Mouse (Mus musculus) limb, embryonic 11.5 days (tissue): ENCODE results near the gene Trpv4. TPM values are rescaled to one million over a fixed set of nuclear protein-coding genes. Genes with fewer than 3 reads are reported as not detected.
A peak's percentile ranks its signal among the peaks of the same experiment; 100 is the strongest.

ENCODE experiments used
- ATAC-seq: fragments of 200-750 bp; cut with Nextera tagmentation; 2 replicates; pipeline ENCODE4 v1.8.0; 2017; ENCODE audit warnings: low read depth; ENCODE audit not compliant: insufficient number of reproducible peaks, low FRiP score, low TSS enrichment
- DNase-seq: peaks from one replicate; pipeline ENCODE4 v3.0.0-alpha.2; 2015; ENCODE audit warnings: low spot score
- H3K27ac ChIP-seq: fragments of 300-500 bp; sonication (generic); replicated peaks from 2 replicates; pipeline ENCODE4 v1.5.1; 2014; ENCODE audit warnings: low read depth, mild to moderate bottlenecking, low read length
- H3K27me3 ChIP-seq: fragments of 300-500 bp; sonication (generic); 2 replicates; pipeline ENCODE4 v1.6.1; 2014; ENCODE audit warnings: mild to moderate bottlenecking, low read length, mixed read lengths; ENCODE audit not compliant: control insufficient read depth, insufficient read depth
- H3K36me3 ChIP-seq: fragments of 300-500 bp; sonication (generic); 2 replicates; pipeline ENCODE4 v1.6.1; 2014; ENCODE audit warnings: mild to moderate bottlenecking, low read length, moderate library complexity, mixed read lengths; ENCODE audit not compliant: control insufficient read depth, insufficient read depth
- H3K4me1 ChIP-seq: fragments of 300-500 bp; sonication (generic); 2 replicates; pipeline ENCODE4 v1.6.1; 2014; ENCODE audit warnings: low read length, mixed read lengths; ENCODE audit not compliant: control insufficient read depth, insufficient read depth
- H3K4me2 ChIP-seq: fragments of 300-500 bp; sonication (generic); 2 replicates; pipeline ENCODE4 v1.6.1; 2014; ENCODE audit warnings: low read depth, mild to moderate bottlenecking, moderate library complexity; ENCODE audit not compliant: severe bottlenecking
- H3K4me3 ChIP-seq: fragments of 300-500 bp; sonication (generic); 2 replicates; pipeline ENCODE4 v1.5.1; 2014; ENCODE audit warnings: low read depth, low read length
- H3K9ac ChIP-seq: fragments of 300-500 bp; sonication (generic); 2 replicates; pipeline ENCODE4 v1.6.1; 2014; ENCODE audit warnings: mild to moderate bottlenecking, low read length
- H3K9me3 ChIP-seq: fragments of 300-500 bp; sonication (generic); 2 replicates; pipeline ENCODE4 v1.6.1; 2016; ENCODE audit warnings: low read length; ENCODE audit not compliant: control insufficient read depth
- WGBS: fragments of 180-500 bp; shearing (Covaris S2); extraction: QIAGEN DNeasy Blood & Tissue Kit; methylation state at CpG from one replicate; pipeline ENCODE4 v1.1.7; 2014; 5-methylcytosine and 5-hydroxymethylcytosine counted together
- polyA plus RNA-seq: library from polyadenylated mRNA; unstranded; fragments of >200 nt; fragmentation: Nextera tagmentation; extraction: Ambion mirVana; gene quantifications from 2 replicates; pipeline ENCODE4 v1.2.1, GENCODE M21; 2014

The Trpv4 gene
- polyA plus RNA-seq, 1 experiment from 2014 or later, result 0.53 TPM

DNA sequence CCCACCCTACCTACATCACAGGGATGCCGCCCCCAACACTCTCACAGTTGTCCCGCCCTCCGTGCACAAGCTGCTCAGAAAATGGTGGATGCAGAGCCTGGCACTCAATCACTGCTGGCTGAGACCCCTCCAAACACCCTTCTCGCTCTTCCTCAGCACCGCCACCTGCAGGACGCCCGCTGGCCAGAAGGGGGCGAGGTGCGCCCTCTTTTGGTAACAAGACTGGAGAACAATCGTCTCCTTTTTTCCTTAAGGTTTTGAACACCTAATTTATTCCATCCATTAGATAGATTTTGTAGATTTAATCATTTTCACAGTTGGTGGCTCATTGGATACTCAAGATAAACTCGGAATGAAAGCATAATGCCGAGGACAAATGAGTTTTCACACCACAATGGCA lies 49.7 kb downstream of the Trpv4 start:
- Histone ChIP-seq H3K36me3 (0 out of 2 replicates have a peak, but pooled peaks cover 5% of the 10 kb centered on the region), H3K9me3 (no peaks in the 10 kb centered on the region), H3K4me1 (peaks cover 27% of the 10 kb centered on the region), H3K4me2 (no peak overlapping the region; the same call in 1 of the 2 replicates), H3K4me3 (no peak overlapping the region), H3K27ac (0 out of 2 replicates have a peak overlapping the region, but pooled peaks have one; percentile 33), H3K9ac (no peak overlapping the region), H3K27me3 (no peaks in the 10 kb centered on the region)
- ATAC-seq (no peak), DNase-seq (peak; percentile 94)
- 1% methylated on average over 12 of the region's 12 CpGs for WGBS

DNA sequence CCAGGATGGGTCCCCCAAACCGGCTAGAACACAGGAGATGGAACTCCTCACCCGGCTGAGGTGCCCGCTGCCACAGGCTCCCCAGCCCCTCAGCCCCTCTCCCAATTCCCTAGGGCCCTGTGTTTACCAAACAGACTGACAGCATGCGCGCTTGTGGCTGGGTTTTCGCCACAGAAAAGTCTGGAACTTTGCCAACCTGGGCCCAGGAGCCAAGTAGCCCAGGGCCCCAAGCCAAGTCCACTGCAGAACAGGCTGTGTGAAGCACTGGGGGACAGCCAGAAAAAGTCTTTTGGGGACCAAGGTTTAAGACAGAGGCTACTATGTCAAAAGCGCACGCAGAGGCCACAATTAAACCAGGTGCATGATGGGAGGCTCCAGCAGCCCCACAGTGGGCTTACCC lies 50.6 kb downstream of the Trpv4 start:
- no peak overlapping the region for H3K27ac ChIP-seq

DNA sequence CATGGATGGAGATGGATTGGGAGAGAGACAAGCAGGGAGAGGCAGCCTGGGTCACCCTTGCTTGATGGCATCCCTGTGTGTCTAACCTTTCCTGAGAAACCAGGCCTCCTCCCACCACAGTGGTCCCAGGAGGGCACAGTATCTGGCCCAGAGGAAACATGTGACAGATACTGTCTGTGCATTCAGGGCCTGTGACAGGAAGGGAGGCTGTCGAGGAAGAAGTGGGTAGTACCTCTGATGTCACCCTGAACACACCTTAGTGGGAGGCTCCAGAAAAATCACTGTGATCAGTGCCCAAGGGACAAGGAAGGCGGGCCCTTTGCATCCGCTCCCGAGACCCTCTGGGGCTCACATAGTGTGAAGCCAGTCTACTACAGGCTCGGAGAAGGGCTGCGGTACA lies 52.2 kb downstream of the Trpv4 start:
- no peaks in the 10 kb centered on the region for H3K27me3 ChIP-seq
- no peak overlapping the region for H3K4me3 ChIP-seq
- ATAC-seq (no peak), DNase-seq (no peak)
- no peaks in the 10 kb centered on the region for H3K9me3 ChIP-seq
- 82% methylated on average over 6 of the region's 6 CpGs for WGBS
- H3K36me3 ChIP-seq, result 0 out of 2 replicates have a peak, but pooled peaks cover 5% of the 10 kb centered on the region
- no peak overlapping the region for H3K4me2 ChIP-seq
- H3K27ac ChIP-seq, result no peak overlapping the region
- peaks cover 24% of the 10 kb centered on the region for H3K4me1 ChIP-seq
- H3K9ac ChIP-seq, result no peak overlapping the region

More for the DNA sequence above, 50.6 kb downstream of the Trpv4 start:
- WGBS, result 88% methylated on average over 8 of the region's 8 CpGs
- H3K4me3 ChIP-seq, result no peak overlapping the region
- DNase-seq, result no peak
- H3K9ac ChIP-seq, result no peak overlapping the region
- no peaks in the 10 kb centered on the region for H3K9me3 ChIP-seq
- 0 out of 2 replicates have a peak, but pooled peaks cover 5% of the 10 kb centered on the region for H3K36me3 ChIP-seq
- H3K4me2 ChIP-seq, result no peak overlapping the region
- no peaks in the 10 kb centered on the region for H3K27me3 ChIP-seq
- peaks cover 27% of the 10 kb centered on the region for H3K4me1 ChIP-seq
- ATAC-seq, result no peak

DNA sequence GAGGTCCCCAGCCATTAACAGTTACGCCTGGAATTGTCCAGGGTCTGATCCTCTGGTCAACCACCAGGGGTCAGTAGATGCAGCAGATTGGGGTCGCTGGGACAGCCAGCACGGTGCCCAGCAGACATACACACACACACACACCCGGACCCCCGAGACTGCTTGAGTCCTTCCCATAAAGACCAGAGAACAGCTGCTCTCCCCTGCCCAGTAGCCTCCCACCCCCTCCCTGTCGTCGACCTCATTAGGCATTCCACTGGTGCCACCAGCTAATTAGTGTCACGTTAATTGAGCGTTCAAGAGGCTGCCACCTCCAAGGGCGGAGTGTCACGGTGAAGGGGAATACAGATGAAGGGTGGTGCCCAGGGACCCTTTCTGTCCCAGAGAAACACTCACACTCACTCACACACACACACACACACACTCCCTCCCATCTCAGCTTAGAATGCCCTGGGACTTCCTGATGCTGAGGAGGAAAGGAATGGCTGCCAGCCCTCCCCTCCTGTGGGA lies 53.4 kb downstream of the Trpv4 start:
- peaks cover 24% of the 10 kb centered on the region for H3K4me1 ChIP-seq
- no peak overlapping the region for H3K4me3 ChIP-seq
- H3K27me3 ChIP-seq, result no peaks in the 10 kb centered on the region
- WGBS, result 15% methylated on average over 11 of the region's 11 CpGs
- DNase-seq, result peak; percentile 61
- H3K36me3 ChIP-seq, result 0 out of 2 replicates have a peak, but pooled peaks cover 2% of the 10 kb centered on the region
- ATAC-seq, result no peak
- no peaks in the 10 kb centered on the region for H3K9me3 ChIP-seq
- H3K4me2 ChIP-seq, result peak overlapping the region; percentile 4; the same call in 1 of the 2 replicates
- H3K9ac ChIP-seq, result no peak overlapping the region
- no peak overlapping the region for H3K27ac ChIP-seq

DNA sequence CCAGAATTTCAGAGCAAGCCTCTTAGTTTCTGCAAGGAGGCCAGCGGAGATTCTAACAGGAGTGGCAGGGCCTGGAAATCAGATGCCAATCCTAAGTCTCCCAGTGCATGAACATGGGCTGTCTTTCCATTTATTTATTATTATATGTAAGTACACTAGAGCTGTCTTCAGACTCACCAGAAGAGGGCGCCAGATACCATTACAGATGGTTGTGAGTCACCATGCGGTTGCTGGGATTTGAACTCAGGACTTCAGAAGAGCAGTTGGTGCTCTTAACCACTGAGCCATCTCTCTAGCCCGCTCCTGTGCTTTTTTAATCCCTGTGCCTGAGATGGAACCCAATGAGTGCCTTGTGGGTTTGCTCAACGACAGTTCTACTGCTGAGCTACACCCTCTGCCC lies 54.2 kb downstream of the Trpv4 start:
- H3K4me2 ChIP-seq, result no peak overlapping the region
- 0 out of 2 replicates have a peak, but pooled peaks cover 2% of the 10 kb centered on the region for H3K36me3 ChIP-seq
- H3K4me3 ChIP-seq, result no peak overlapping the region
- no peaks in the 10 kb centered on the region for H3K27me3 ChIP-seq
- peaks cover 24% of the 10 kb centered on the region for H3K4me1 ChIP-seq
- H3K9me3 ChIP-seq, result no peaks in the 10 kb centered on the region
- ATAC-seq (no peak), DNase-seq (no peak)
- H3K27ac ChIP-seq, result no peak overlapping the region
- WGBS, result 84% methylated on average over 5 of the region's 5 CpGs
- no peak overlapping the region for H3K9ac ChIP-seq

- no peak for DNase-seq
- 0 out of 2 replicates have a peak, but pooled peaks cover 2% of the 10 kb centered on the region for H3K36me3 ChIP-seq
- peaks cover 25% of the 10 kb centered on the region for H3K4me1 ChIP-seq
- no peak overlapping the region for H3K9ac ChIP-seq
- no peak overlapping the region for H3K4me3 ChIP-seq
- ATAC-seq, result no peak
- 86% methylated on average over 8 of the region's 8 CpGs for WGBS
- no peaks in the 10 kb centered on the region for H3K9me3 ChIP-seq
- no peaks in the 10 kb centered on the region for H3K27me3 ChIP-seq
- H3K27ac ChIP-seq, result no peak overlapping the region
- no peak overlapping the region for H3K4me2 ChIP-seq
Measured at GRCm38 (mm10) chr5:114602012-114602411, 56.2 kb downstream of the Trpv4 start.

GRCm38 (mm10) chr5:114597652-114598051 lies 60.6 kb downstream of the Trpv4 start:
- H3K4me2 ChIP-seq, result no peak overlapping the region
- no peak for ATAC-seq
- no peak overlapping the region for H3K4me3 ChIP-seq
- no peak overlapping the region for H3K27ac ChIP-seq
- no peaks in the 10 kb centered on the region for H3K9me3 ChIP-seq
- no peaks in the 10 kb centered on the region for H3K36me3 ChIP-seq
- WGBS, result 78% methylated on average over 6 of the region's 6 CpGs
- no peak overlapping the region for H3K9ac ChIP-seq
- H3K27me3 ChIP-seq, result no peaks in the 10 kb centered on the region
- no peak for DNase-seq
- H3K4me1 ChIP-seq, result peaks cover 28% of the 10 kb centered on the region

- no peak for ATAC-seq
- DNase-seq, result no peak
- Histone ChIP-seq H3K4me2 (no peak overlapping the region), H3K4me3 (no peak overlapping the region), H3K9ac (no peak overlapping the region), H3K36me3 (no peaks in the 10 kb centered on the region), H3K4me1 (peaks cover 33% of the 10 kb centered on the region), H3K9me3 (no peaks in the 10 kb centered on the region), H3K27ac (no peak overlapping the region), H3K27me3 (no peaks in the 10 kb centered on the region)
- 66% methylated on average over 8 of the region's 8 CpGs for WGBS
Measured at GRCm38 (mm10) chr5:114597222-114597621, 61.0 kb downstream of the Trpv4 start.

GRCm38 (mm10) chr5:114596604-114597003 lies 61.6 kb downstream of the Trpv4 start:
- WGBS, result 40% methylated on average over 10 of the region's 10 CpGs
- Histone ChIP-seq H3K4me3 (no peak overlapping the region), H3K9ac (no peak overlapping the region), H3K36me3 (no peaks in the 10 kb centered on the region), H3K4me1 (peaks cover 36% of the 10 kb centered on the region), H3K27me3 (no peaks in the 10 kb centered on the region), H3K4me2 (no peak overlapping the region), H3K27ac (no peak overlapping the region), H3K9me3 (no peaks in the 10 kb centered on the region)
- DNase-seq (no peak), ATAC-seq (no peak)
